Mouse (Mus musculus) embryonic stem cell, embryonic (primary cell): Measurements from ENCODE around the gene Smagp.

Experiments
- CTCF ChIA-PET, 4 experiments: fragments of 300-600 bp in 2 of 4; fragments of 350-600 bp in 2 of 4; sonication (Branson Sonifier 250); formaldehyde crosslinking; loops; one replicate each; lab custom pipeline; 2022; ENCODE audit warnings: inconsistent platforms in 2 of 4; lab: Charles Lee
- POLR2A ChIA-PET, 4 experiments: fragments of 300-600 bp in 2 of 4; fragments of 350-600 bp in 2 of 4; sonication (Branson Sonifier 250); formaldehyde crosslinking; loops; one replicate each; lab custom pipeline; 2022; ENCODE audit warnings: antibody characterized with exemption in 4 of 4, inconsistent platforms in 1 of 4; lab: Charles Lee

Gene Smagp

GRCm38 (mm10) chr15:100599276-100600046 is 37.3 kb downstream of the Smagp start, which contains the start of gene Pou6f1:
TSS of gene Pou6f1 (minus strand) at chr15:100599984.
- ChIA-PET POLR2A (interaction anchor here in 3 of 4 experiments (0.6 to 2.3 kb wide), 18 partner anchors 8 to 199 kb away, joined by 3 to 12 read pairs (median 3); partner anchors contain the start of genes Dazap2 (in 3 of the 3) and Smagp (in 1 of the 3)), CTCF (interaction anchor here (0.5 to 2.4 kb wide), 17 partner anchors 10 to 666 kb away, joined by 3 to 8 read pairs (median 4); partner anchors contain the start of genes Dazap2 (in 1 of the 4), Dip2b (in 1 of the 4) and Smagp (in 1 of the 4))

GRCm38 (mm10) chr15:100598883-100599275 is 37.9 kb downstream of the Smagp start:
- ChIA-PET POLR2A (interaction anchor here in 3 of 4 experiments (1.0 to 2.3 kb wide), 9 partner anchors 8 to 125 kb away, joined by 3 to 12 read pairs (median 4); partner anchors contain the start of genes Dazap2 (in 3 of the 3) and Smagp (in 1 of the 3)), CTCF (interaction anchor here (0.6 to 2.4 kb wide), 7 partner anchors 9 to 381 kb away, joined by 3 to 8 read pairs (median 4); no protein-coding TSS in a partner anchor)

- POLR2A ChIA-PET = interaction anchor here in 3 of 4 experiments (1.2 to 2.3 kb wide), 7 partner anchors 8 to 124 kb away, joined by 3 to 12 read pairs (median 4); partner anchors contain the start of genes Dazap2 (in 3 of the 3) and Smagp (in 1 of the 3)
- CTCF ChIA-PET = interaction anchor here in 3 of 4 experiments (0.5 to 1.0 kb wide), 5 partner anchors 8 to 178 kb away, joined by 3 to 7 read pairs (median 5); no protein-coding TSS in a partner anchor
Observed at GRCm38 (mm10) chr15:100598287-100598882, 38.4 kb downstream of the Smagp start.

GRCm38 (mm10) chr15:100592817-100593216 is 43.9 kb downstream of the Smagp start:
- ChIA-PET CTCF (no interaction called here), POLR2A (interaction anchor here in 2 of 4 experiments (0.8 to 3.0 kb wide), 6 partner anchors 12 to 98 kb away, joined by 3 to 8 read pairs (median 3); partner anchors contain the start of genes Csrnp2 (in 1 of the 2), Dazap2 (in 1 of the 2) and Tfcp2 (in 1 of the 2))

GRCm38 (mm10) chr15:100590436-100590835 is 46.3 kb downstream of the Smagp start:
- ChIA-PET CTCF (interaction anchor here (0.6 to 1.4 kb wide), 8 partner anchors 8 to 133 kb away, joined by 3 to 4 read pairs (median 3); no protein-coding TSS in a partner anchor), POLR2A (interaction anchor here in 2 of 4 experiments (0.6 to 3.0 kb wide), 4 partner anchors 12 to 107 kb away, joined by 3 to 8 read pairs (median 4); partner anchors contain the start of gene Dazap2 (in 1 of the 2))

- ChIA-PET POLR2A (interaction anchor here (0.5 to 1.4 kb wide), 7 partner anchors 27 to 519 kb away, joined by 3 to 13 read pairs (median 3); partner anchors contain the start of genes Dazap2 (in 1 of the 4) and Tfcp2 (in 1 of the 4)), CTCF (interaction anchor here in 2 of 4 experiments (0.6 to 0.9 kb wide), 3 partner anchors 9 to 131 kb away, joined by 3 to 5 read pairs (median 4); no protein-coding TSS in a partner anchor)
Observed at GRCm38 (mm10) chr15:100588297-100588696, 48.4 kb downstream of the Smagp start.

- CTCF ChIA-PET = interaction anchor here in 1 of 4 experiments (0.6 kb wide), 1 partner anchor 243 kb away, joined by 3 read pairs; no protein-coding TSS in a partner anchor
Observed at GRCm38 (mm10) chr15:100587166-100587565, 49.6 kb downstream of the Smagp start.

GRCm38 (mm10) chr15:100585931-100586330 is 50.8 kb downstream of the Smagp start:
- CTCF ChIA-PET = interaction anchor here in 1 of 4 experiments (1.1 kb wide), 1 partner anchor 168 kb away, joined by 3 read pairs; no protein-coding TSS in a partner anchor
- POLR2A ChIA-PET = interaction anchor here in 2 of 4 experiments (0.6 to 1.4 kb wide), 6 partner anchors 8 to 97 kb away, joined by 3 to 5 read pairs (median 4); partner anchors contain the start of gene Pou6f1 (in 1 of the 2)

More at GRCm38 (mm10) chr15:100587166-100587565, 49.6 kb downstream of the Smagp start:
- POLR2A ChIA-PET = interaction anchor here in 2 of 4 experiments (1.0 to 1.4 kb wide), 3 partner anchors 9 to 41 kb away, joined by 3 to 4 read pairs (median 3); no protein-coding TSS in a partner anchor

- CTCF ChIA-PET = interaction anchor here in 2 of 4 experiments (0.6 to 1.6 kb wide), 2 partner anchors 43 to 215 kb away, joined by 3 to 4 read pairs; no protein-coding TSS in a partner anchor
Observed at GRCm38 (mm10) chr15:100580108-100580507, 56.6 kb downstream of the Smagp start.

GRCm38 (mm10) chr15:100577972-100578371 is 58.8 kb downstream of the Smagp start:
- ChIA-PET CTCF (interaction anchor here in 1 of 4 experiments (0.5 to 0.8 kb wide), 4 partner anchors 31 to 524 kb away, joined by 3 to 5 read pairs (median 4); no protein-coding TSS in a partner anchor), POLR2A (interaction anchor here in 2 of 4 experiments (0.5 to 1.6 kb wide), 11 partner anchors 8 to 230 kb away, joined by 3 to 4 read pairs (median 3); partner anchors contain the start of gene Dazap2 (in 1 of the 2))

More at GRCm38 (mm10) chr15:100580108-100580507, 56.6 kb downstream of the Smagp start:
- POLR2A ChIA-PET = interaction anchor here in 1 of 4 experiments (0.6 to 1.5 kb wide), 4 partner anchors 10 to 357 kb away, joined by 3 to 4 read pairs (median 3); no protein-coding TSS in a partner anchor

GRCm38 (mm10) chr15:100576810-100577209 is 59.9 kb downstream of the Smagp start:
- CTCF ChIA-PET = interaction anchor here in 2 of 4 experiments (0.6 kb wide), 2 partner anchors 138 to 777 kb away, joined by 3 to 6 read pairs; no protein-coding TSS in a partner anchor
- POLR2A ChIA-PET = interaction anchor here in 2 of 4 experiments (0.6 to 1.3 kb wide), 4 partner anchors 13 to 248 kb away, joined by 3 to 5 read pairs (median 4); no protein-coding TSS in a partner anchor

- ChIA-PET POLR2A (interaction anchor here in 2 of 4 experiments (0.6 to 1.3 kb wide), 3 partner anchors 14 to 249 kb away, joined by 3 to 5 read pairs (median 4); no protein-coding TSS in a partner anchor), CTCF (interaction anchor here in 1 of 4 experiments (0.6 kb wide), 1 partner anchor 138 kb away, joined by 3 read pairs; no protein-coding TSS in a partner anchor)
Observed at GRCm38 (mm10) chr15:100576392-100576791, 60.3 kb downstream of the Smagp start.

GRCm38 (mm10) chr15:100575366-100575765 is 61.4 kb downstream of the Smagp start:
- POLR2A ChIA-PET = interaction anchor here in 2 of 4 experiments (0.9 to 2.8 kb wide), 4 partner anchors 18 to 34 kb away, joined by 3 to 9 read pairs (median 7); partner anchors contain the start of gene Tfcp2 (in 1 of the 2)
- CTCF ChIA-PET = interaction anchor here in 2 of 4 experiments (0.5 to 0.6 kb wide), 3 partner anchors 15 to 734 kb away, joined by 3 to 4 read pairs (median 4); no protein-coding TSS in a partner anchor

- POLR2A ChIA-PET = interaction anchor here in 3 of 4 experiments (0.7 to 2.8 kb wide), 11 partner anchors 9 to 477 kb away, joined by 3 to 9 read pairs (median 4); partner anchors contain the start of gene Tfcp2 (in 2 of the 3)
- CTCF ChIA-PET = interaction anchor here in 1 of 4 experiments (0.5 kb wide), 1 partner anchor 139 kb away, joined by 3 read pairs; no protein-coding TSS in a partner anchor
Observed at GRCm38 (mm10) chr15:100574378-100574777, 62.4 kb downstream of the Smagp start.

GRCm38 (mm10) chr15:100573946-100574345 is 62.8 kb downstream of the Smagp start:
- POLR2A ChIA-PET = interaction anchor here in 3 of 4 experiments (0.6 to 2.8 kb wide), 13 partner anchors 9 to 477 kb away, joined by 3 to 9 read pairs (median 4); partner anchors contain the start of gene Tfcp2 (in 2 of the 3)
- CTCF ChIA-PET = interaction anchor here in 1 of 4 experiments (0.5 kb wide), 1 partner anchor 139 kb away, joined by 3 read pairs; no protein-coding TSS in a partner anchor
